Mouse (Mus musculus): ENCODE results near the gene Cog5. TPM values are rescaled to one million over a fixed set of nuclear protein-coding genes. Genes with fewer than 3 reads are reported as not detected.
A peak's percentile ranks its signal among the peaks of the same experiment; 100 is the strongest.

The Cog5 gene
- polyA plus RNA-seq, 1 experiment from 2014 or later, result 34.2 TPM

- 85% methylated on average over 3 of the region's 3 CpGs for WGBS
- Histone ChIP-seq H3K4me1 (replicated peaks) (no peaks in the 10 kb centered on the region), H3K36me3 (0 out of 2 replicates have a peak, but pooled peaks cover 7% of the 10 kb centered on the region), H3K27me3 (replicated peaks) (no peaks in the 10 kb centered on the region), H3K27ac (ENCODE audit: poor library complexity, severe bottlenecking) (no peak overlapping the region), H3K4me2 (no peak overlapping the region), H3K9ac (no peak overlapping the region), H3K4me3 (no peak overlapping the region), H3K9me3 (replicated peaks) (no peaks in the 10 kb centered on the region)
- ATAC-seq (ENCODE audit: insufficient number of reproducible peaks, low FRiP score), result no peak
These were observed 169.0 kb downstream of the Cog5 start for GRCm38 (mm10) chr12:31823671-31824070.

GRCm38 (mm10) chr12:31824831-31825230 is 170.2 kb downstream of the Cog5 start:
- WGBS, result 63% methylated on average over 5 of the region's 5 CpGs
- no peak overlapping the region for H3K9ac ChIP-seq
- no peaks in the 10 kb centered on the region for H3K9me3 ChIP-seq (replicated peaks)
- no peaks in the 10 kb centered on the region for H3K4me1 ChIP-seq (replicated peaks)
- H3K36me3 ChIP-seq, result 0 out of 2 replicates have a peak, but pooled peaks cover 12% of the 10 kb centered on the region
- no peak for ATAC-seq (ENCODE audit: insufficient number of reproducible peaks, low FRiP score)
- no peak overlapping the region for H3K27ac ChIP-seq (ENCODE audit: poor library complexity, severe bottlenecking)
- H3K4me2 ChIP-seq, result no peak overlapping the region
- H3K4me3 ChIP-seq, result no peak overlapping the region
- H3K27me3 ChIP-seq (replicated peaks), result no peaks in the 10 kb centered on the region

GRCm38 (mm10) chr12:31825821-31826220 is 171.2 kb downstream of the Cog5 start:
- no peak for ATAC-seq (ENCODE audit: insufficient number of reproducible peaks, low FRiP score)
- H3K9me3 ChIP-seq (replicated peaks), result no peaks in the 10 kb centered on the region
- H3K4me1 ChIP-seq (replicated peaks), result no peaks in the 10 kb centered on the region
- H3K36me3 ChIP-seq, result 0 out of 2 replicates have a peak, but pooled peaks cover 12% of the 10 kb centered on the region
- H3K9ac ChIP-seq, result no peak overlapping the region
- no peak overlapping the region for H3K27ac ChIP-seq (ENCODE audit: poor library complexity, severe bottlenecking)
- H3K4me2 ChIP-seq, result no peak overlapping the region
- H3K27me3 ChIP-seq (replicated peaks), result no peaks in the 10 kb centered on the region
- H3K4me3 ChIP-seq, result no peak overlapping the region
- 62% methylated on average over 10 of the region's 10 CpGs for WGBS

GRCm38 (mm10) chr12:31826476-31826875 is 171.8 kb downstream of the Cog5 start:
- H3K4me3 ChIP-seq, result no peak overlapping the region
- no peaks in the 10 kb centered on the region for H3K4me1 ChIP-seq (replicated peaks)
- ATAC-seq (ENCODE audit: insufficient number of reproducible peaks, low FRiP score), result no peak
- no peaks in the 10 kb centered on the region for H3K27me3 ChIP-seq (replicated peaks)
- 0 out of 2 replicates have a peak, but pooled peaks cover 12% of the 10 kb centered on the region for H3K36me3 ChIP-seq
- no peak overlapping the region for H3K27ac ChIP-seq (ENCODE audit: poor library complexity, severe bottlenecking)
- no peak overlapping the region for H3K9ac ChIP-seq
- H3K9me3 ChIP-seq (replicated peaks), result no peaks in the 10 kb centered on the region
- WGBS, result 87% methylated on average over 2 of the region's 2 CpGs
- H3K4me2 ChIP-seq, result no peak overlapping the region

- H3K4me3 ChIP-seq, result no peak overlapping the region
- H3K4me2 ChIP-seq, result no peak overlapping the region
- no peak overlapping the region for H3K9ac ChIP-seq
- 59% methylated on average over 5 of the region's 5 CpGs for WGBS
- no peak for ATAC-seq (ENCODE audit: insufficient number of reproducible peaks, low FRiP score)
- H3K27me3 ChIP-seq (replicated peaks), result no peaks in the 10 kb centered on the region
- no peaks in the 10 kb centered on the region for H3K9me3 ChIP-seq (replicated peaks)
- H3K36me3 ChIP-seq, result 0 out of 2 replicates have a peak, but pooled peaks cover 6% of the 10 kb centered on the region
- H3K27ac ChIP-seq (ENCODE audit: poor library complexity, severe bottlenecking), result no peak overlapping the region
- peaks cover 5% of the 10 kb centered on the region; the same call in 1 of the 2 replicates for H3K4me1 ChIP-seq (replicated peaks)
These were observed 180.8 kb downstream of the Cog5 start for GRCm38 (mm10) chr12:31835480-31835879.

GRCm38 (mm10) chr12:31836211-31836610 is 181.5 kb downstream of the Cog5 start:
- ATAC-seq (ENCODE audit: insufficient number of reproducible peaks, low FRiP score), result no peak
- Histone ChIP-seq H3K4me1 (replicated peaks) (peaks cover 5% of the 10 kb centered on the region; the same call in 1 of the 2 replicates), H3K9me3 (replicated peaks) (no peaks in the 10 kb centered on the region), H3K4me3 (no peak overlapping the region), H3K4me2 (no peak overlapping the region), H3K36me3 (0 out of 2 replicates have a peak, but pooled peaks cover 6% of the 10 kb centered on the region), H3K9ac (no peak overlapping the region), H3K27me3 (replicated peaks) (no peaks in the 10 kb centered on the region), H3K27ac (ENCODE audit: poor library complexity, severe bottlenecking) (no peak overlapping the region)
- 47% methylated on average over 1 of the region's 1 CpGs for WGBS

- Histone ChIP-seq H3K36me3 (peaks cover 16% of the 10 kb centered on the region), H3K4me2 (no peak overlapping the region), H3K4me3 (no peak overlapping the region), H3K4me1 (replicated peaks) (peaks cover 5% of the 10 kb centered on the region; the same call in 1 of the 2 replicates), H3K9me3 (replicated peaks) (no peaks in the 10 kb centered on the region), H3K9ac (no peak overlapping the region), H3K27me3 (replicated peaks) (no peaks in the 10 kb centered on the region), H3K27ac (ENCODE audit: poor library complexity, severe bottlenecking) (no peak overlapping the region)
- no peak for ATAC-seq (ENCODE audit: insufficient number of reproducible peaks, low FRiP score)
These were observed 183.9 kb downstream of the Cog5 start for GRCm38 (mm10) chr12:31838521-31838920.

GRCm38 (mm10) chr12:31839249-31839648 is 184.6 kb downstream of the Cog5 start:
- Histone ChIP-seq H3K36me3 (peaks cover 16% of the 10 kb centered on the region), H3K4me1 (replicated peaks) (peaks cover 5% of the 10 kb centered on the region; the same call in 1 of the 2 replicates), H3K4me3 (no peak overlapping the region), H3K4me2 (no peak overlapping the region), H3K27me3 (replicated peaks) (no peaks in the 10 kb centered on the region), H3K27ac (ENCODE audit: poor library complexity, severe bottlenecking) (no peak overlapping the region), H3K9ac (no peak overlapping the region), H3K9me3 (replicated peaks) (no peaks in the 10 kb centered on the region)
- ATAC-seq (ENCODE audit: insufficient number of reproducible peaks, low FRiP score), result no peak

- Histone ChIP-seq H3K36me3 (peaks cover 12% of the 10 kb centered on the region), H3K9me3 (replicated peaks) (no peaks in the 10 kb centered on the region), H3K9ac (no peak overlapping the region), H3K27ac (ENCODE audit: poor library complexity, severe bottlenecking) (no peak overlapping the region), H3K27me3 (replicated peaks) (no peaks in the 10 kb centered on the region), H3K4me1 (replicated peaks) (peaks cover 10% of the 10 kb centered on the region), H3K4me3 (no peak overlapping the region), H3K4me2 (no peak overlapping the region)
- ATAC-seq (ENCODE audit: insufficient number of reproducible peaks, low FRiP score), result no peak
- 80% methylated on average over 3 of the region's 3 CpGs for WGBS
These were observed 191.4 kb downstream of the Cog5 start for GRCm38 (mm10) chr12:31846077-31846476.

GRCm38 (mm10) chr12:31848630-31849415 is 194.2 kb downstream of the Cog5 start:
- H3K27me3 ChIP-seq (replicated peaks), result no peaks in the 10 kb centered on the region
- WGBS, result 69% methylated on average over 5 of the region's 5 CpGs
- ATAC-seq (ENCODE audit: insufficient number of reproducible peaks, low FRiP score), result peak; percentile 55; the same call in 1 of the 2 replicates
- 0 out of 2 replicates have a peak, but pooled peaks cover 2% of the 10 kb centered on the region for H3K36me3 ChIP-seq
- H3K27ac ChIP-seq (ENCODE audit: poor library complexity, severe bottlenecking), result peak overlapping the region; percentile 51
- no peak overlapping the region for H3K4me3 ChIP-seq
- no peaks in the 10 kb centered on the region for H3K9me3 ChIP-seq (replicated peaks)
- H3K9ac ChIP-seq, result no peak overlapping the region
- peaks cover 10% of the 10 kb centered on the region for H3K4me1 ChIP-seq (replicated peaks)
- H3K4me2 ChIP-seq, result no peak overlapping the region

- H3K9ac ChIP-seq, result no peak overlapping the region
- H3K27ac ChIP-seq (ENCODE audit: poor library complexity, severe bottlenecking), result no peak overlapping the region
- peaks cover 10% of the 10 kb centered on the region for H3K4me1 ChIP-seq (replicated peaks)
- no peak overlapping the region for H3K4me3 ChIP-seq
- H3K4me2 ChIP-seq, result no peak overlapping the region
- 90% methylated on average over 2 of the region's 2 CpGs for WGBS
- H3K9me3 ChIP-seq (replicated peaks), result no peaks in the 10 kb centered on the region
- ATAC-seq (ENCODE audit: insufficient number of reproducible peaks, low FRiP score), result no peak
- 0 out of 2 replicates have a peak, but pooled peaks cover 2% of the 10 kb centered on the region for H3K36me3 ChIP-seq
- no peaks in the 10 kb centered on the region for H3K27me3 ChIP-seq (replicated peaks)
These were observed 194.9 kb downstream of the Cog5 start for GRCm38 (mm10) chr12:31849601-31850000.
